Mouse (Mus musculus) cerebellum, postnatal 10 days (tissue): ENCODE data around the gene Ahcyl2.

Experiments
- DNase-seq, 2 experiments: peaks; one replicate each; pipeline ENCODE4 v3.0.0; 2021; ENCODE audit warnings: mixed read lengths in 2 of 2

Ahcyl2 gene

GRCm38 (mm10) chr6:29916530-29917382 is 148.9 kb downstream of the Ahcyl2 start, which contains the start of gene Strip2:
Strip2 (plus strand) TSS chr6:29917012.
- DNase-seq = peak; percentile 99

- DNase-seq = peak; percentile 72 to 75
Measured at GRCm38 (mm10) chr6:29917383-29917720, 149.5 kb downstream of the Ahcyl2 start.

GRCm38 (mm10) chr6:29917947-29918346 is 150.1 kb downstream of the Ahcyl2 start:
- DNase-seq = peak in 1 of 2 experiments; percentile 18

- peak; percentile 79 for DNase-seq
Measured at GRCm38 (mm10) chr6:29923501-29923900, 155.7 kb downstream of the Ahcyl2 start.

GRCm38 (mm10) chr6:29925594-29926219 is 157.9 kb downstream of the Ahcyl2 start:
- DNase-seq = no peak

GRCm38 (mm10) chr6:29930087-29930486 is 162.3 kb downstream of the Ahcyl2 start:
- no peak for DNase-seq

- peak; percentile 25 to 26 for DNase-seq
Measured at GRCm38 (mm10) chr6:29930665-29931064, 162.9 kb downstream of the Ahcyl2 start.

- DNase-seq = no peak
Measured at GRCm38 (mm10) chr6:29931181-29931580, 163.4 kb downstream of the Ahcyl2 start.

- DNase-seq = peak; percentile 37 to 47
Measured at GRCm38 (mm10) chr6:29935741-29936140, 167.9 kb downstream of the Ahcyl2 start.

- DNase-seq = no peak
Measured at GRCm38 (mm10) chr6:29940428-29940827, 172.6 kb downstream of the Ahcyl2 start.

GRCm38 (mm10) chr6:29941036-29941435 is 173.2 kb downstream of the Ahcyl2 start:
- DNase-seq = no peak

GRCm38 (mm10) chr6:29944465-29944864 is 176.7 kb downstream of the Ahcyl2 start:
- DNase-seq = peak in 1 of 2 experiments; percentile 13

- no peak for DNase-seq
Measured at GRCm38 (mm10) chr6:29946568-29946967, 178.8 kb downstream of the Ahcyl2 start.

- DNase-seq = no peak
Measured at GRCm38 (mm10) chr6:29947823-29948222, 180.0 kb downstream of the Ahcyl2 start.

GRCm38 (mm10) chr6:29956749-29957148 is 188.9 kb downstream of the Ahcyl2 start:
- DNase-seq = no peak

- no peak for DNase-seq
Measured at GRCm38 (mm10) chr6:29958669-29959068, 190.9 kb downstream of the Ahcyl2 start.

- no peak for DNase-seq
Measured at GRCm38 (mm10) chr6:29961081-29961480, 193.3 kb downstream of the Ahcyl2 start.
